Mouse (Mus musculus) embryonic facial prominence, embryonic 14.5 days (tissue): ENCODE results near the gene Gm20388. TPM values are rescaled to one million over a fixed set of nuclear protein-coding genes. Genes with fewer than 3 reads are reported as not detected.

Source experiments
- ATAC-seq: fragments of 200-750 bp; cut with Nextera tagmentation; 2 replicates; pipeline ENCODE4 v1.8.0; 2017; ENCODE audit warnings: low read depth, moderate number of reproducible peaks, moderate TSS enrichment
- DNase-seq: peaks from one replicate; pipeline ENCODE4 v3.0.0-alpha.2; 2015; ENCODE audit warnings: low spot score
- H3K27ac ChIP-seq: fragments of 300-500 bp; sonication (generic); replicated peaks from 2 replicates; pipeline ENCODE4 v1.5.1; 2014; ENCODE audit warnings: low read depth, mild to moderate bottlenecking, low read length, moderate library complexity
- H3K27me3 ChIP-seq: fragments of 300-500 bp; sonication (generic); replicated peaks from 2 replicates; pipeline ENCODE4 v1.6.1; 2014; ENCODE audit warnings: low read length; ENCODE audit not compliant: control insufficient read depth, insufficient read depth
- H3K36me3 ChIP-seq: fragments of 300-500 bp; sonication (generic); 2 replicates; pipeline ENCODE4 v1.6.1; 2014; ENCODE audit warnings: low read length, mixed read lengths; ENCODE audit not compliant: control insufficient read depth, insufficient read depth
- H3K4me1 ChIP-seq: fragments of 300-500 bp; sonication (generic); 2 replicates; pipeline ENCODE4 v1.6.1; 2014; ENCODE audit warnings: antibody characterized with exemption, low read length; ENCODE audit not compliant: control insufficient read depth, insufficient read depth
- H3K4me2 ChIP-seq: fragments of 300-500 bp; sonication (generic); 2 replicates; pipeline ENCODE4 v1.6.1; 2014; ENCODE audit warnings: low read depth, mild to moderate bottlenecking, low read length, moderate library complexity, mixed read lengths
- H3K4me3 ChIP-seq: fragments of 300-500 bp; sonication (generic); 2 replicates; pipeline ENCODE4 v1.5.1; 2014; ENCODE audit warnings: low read depth, mild to moderate bottlenecking, low read length
- H3K9ac ChIP-seq: fragments of 300-500 bp; sonication (generic); 2 replicates; pipeline ENCODE4 v1.6.1; 2014; ENCODE audit warnings: low read depth, mild to moderate bottlenecking, low read length, moderate library complexity, mixed read lengths
- H3K9me3 ChIP-seq: fragments of 300-500 bp; sonication (generic); 2 replicates; pipeline ENCODE4 v1.6.1; 2016; ENCODE audit warnings: low read length; ENCODE audit not compliant: control insufficient read depth
- WGBS: fragments of 180-500 bp; shearing (Covaris S2); extraction: QIAGEN DNeasy Blood & Tissue Kit; methylation state at CpG from one replicate; pipeline ENCODE4 v1.1.7; 2014; 5-methylcytosine and 5-hydroxymethylcytosine counted together
- polyA plus RNA-seq: library from polyadenylated mRNA; unstranded; fragments of >200 nt; fragmentation: Nextera tagmentation; extraction: Ambion mirVana; gene quantifications from 2 replicates; pipeline ENCODE4 v1.2.1, GENCODE M21; 2014

Gene Gm20388
- polyA plus RNA-seq, 1 experiment from 2014 or later, result not detected

DNA sequence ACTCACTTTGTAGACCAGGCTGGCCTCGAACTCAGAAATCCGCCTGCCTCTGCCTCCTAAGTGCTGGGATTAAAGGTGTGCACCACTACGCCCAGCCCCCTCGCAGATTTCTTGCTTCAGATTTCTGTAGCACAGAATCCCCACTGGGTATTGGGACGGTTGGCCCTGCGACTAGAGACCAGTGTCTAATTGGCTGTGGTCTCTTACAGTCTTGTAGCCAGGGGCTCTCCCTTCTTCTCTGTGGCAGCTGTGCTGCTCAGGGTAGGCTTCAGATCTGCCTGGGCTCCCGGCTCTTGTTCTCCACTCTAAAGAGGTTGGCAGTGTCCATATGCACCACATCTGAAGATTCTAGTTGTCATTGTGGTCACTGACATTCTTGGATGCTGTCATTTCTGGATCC is 4349.3 kb downstream of the Gm20388 start:
- Histone ChIP-seq H3K9me3 (no peaks in the 10 kb centered on the region), H3K9ac (no peak overlapping the region), H3K36me3 (no peaks in the 10 kb centered on the region), H3K27ac (no peak overlapping the region), H3K27me3 (no peaks in the 10 kb centered on the region), H3K4me2 (no peak overlapping the region), H3K4me3 (no peak overlapping the region), H3K4me1 (peaks cover 24% of the 10 kb centered on the region)
- ATAC-seq (no peak), DNase-seq (no peak)
- 67% methylated on average over 7 of the region's 7 CpGs for WGBS

DNA sequence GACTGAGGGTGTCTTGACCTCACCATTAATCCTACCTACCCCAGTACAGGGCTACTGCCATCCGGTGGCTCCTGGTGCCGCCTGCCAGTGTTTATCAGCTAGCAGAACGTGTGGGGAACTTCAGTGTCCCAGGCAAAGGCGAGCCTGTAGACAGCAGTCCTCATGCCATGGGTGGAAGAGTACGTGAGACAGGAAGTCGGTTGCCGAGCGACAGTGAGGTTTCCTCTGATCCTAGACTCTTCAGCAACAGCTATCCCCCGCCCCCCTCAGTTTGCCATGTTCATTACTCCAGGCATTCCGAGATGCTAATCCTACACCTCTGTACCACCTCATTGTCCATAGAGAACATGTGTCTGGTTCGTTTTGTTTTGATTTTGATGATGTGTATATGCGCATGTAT is 4349.7 kb downstream of the Gm20388 start:
- Histone ChIP-seq H3K27ac (no peak overlapping the region), H3K9ac (no peak overlapping the region), H3K4me3 (no peak overlapping the region), H3K36me3 (no peaks in the 10 kb centered on the region), H3K4me1 (peaks cover 24% of the 10 kb centered on the region), H3K9me3 (no peaks in the 10 kb centered on the region), H3K4me2 (no peak overlapping the region), H3K27me3 (no peaks in the 10 kb centered on the region)
- 62% methylated on average over 12 of the region's 12 CpGs for WGBS
- DNase-seq (no peak), ATAC-seq (no peak; the same call in 1 of the 2 replicates)

DNA sequence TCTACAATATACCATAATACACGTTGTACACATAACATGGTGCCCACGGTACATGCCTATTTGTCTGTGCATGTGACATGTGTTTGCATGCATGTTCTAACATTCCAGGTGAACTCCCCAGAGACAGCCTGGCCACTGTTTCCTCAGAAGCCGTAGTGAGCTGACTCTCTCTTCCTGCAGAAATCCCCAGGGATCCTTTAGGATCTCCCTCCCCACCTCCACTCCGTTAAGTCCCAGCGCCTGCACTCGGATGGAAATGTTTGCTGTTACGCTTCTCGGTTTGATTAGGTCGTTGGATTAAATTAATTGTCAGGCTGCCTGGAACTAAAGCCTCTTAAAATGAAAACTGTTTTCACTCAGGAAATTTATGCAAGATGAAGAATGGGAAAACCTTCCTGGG is 4352.4 kb downstream of the Gm20388 start:
- Histone ChIP-seq H3K36me3 (no peaks in the 10 kb centered on the region), H3K9me3 (no peaks in the 10 kb centered on the region), H3K4me3 (no peak overlapping the region), H3K27ac (no peak overlapping the region), H3K27me3 (no peaks in the 10 kb centered on the region), H3K4me2 (no peak overlapping the region), H3K9ac (no peak overlapping the region), H3K4me1 (peaks cover 5% of the 10 kb centered on the region; the same call in 1 of the 2 replicates)
- ATAC-seq (no peak; the same call in 1 of the 2 replicates), DNase-seq (no peak)
- WGBS, result 50% methylated on average over 9 of the region's 9 CpGs

DNA sequence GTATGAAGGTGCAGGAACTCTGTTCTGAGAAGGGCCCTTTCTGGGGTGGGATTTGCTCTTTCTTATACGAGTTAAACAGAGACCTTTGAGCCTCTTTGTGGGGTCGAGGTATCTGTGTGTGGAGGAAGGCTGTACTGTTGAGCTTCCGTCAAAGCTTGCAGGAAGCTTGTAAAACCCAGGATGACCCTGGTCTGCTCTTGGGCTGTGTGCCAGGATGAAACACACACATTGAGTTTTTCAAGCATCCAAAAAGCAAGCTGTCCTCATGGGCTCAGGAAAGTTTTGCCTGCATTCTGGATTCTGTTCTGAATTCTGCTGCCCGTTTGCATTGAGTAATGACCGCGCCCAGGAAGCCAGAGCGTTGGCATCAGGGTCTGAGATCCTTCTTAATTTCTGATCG is 4353.4 kb downstream of the Gm20388 start:
- Histone ChIP-seq H3K27me3 (no peaks in the 10 kb centered on the region), H3K36me3 (no peaks in the 10 kb centered on the region), H3K9ac (no peak overlapping the region), H3K27ac (no peak overlapping the region), H3K4me2 (no peak overlapping the region), H3K4me3 (no peak overlapping the region), H3K4me1 (peaks cover 5% of the 10 kb centered on the region; the same call in 1 of the 2 replicates), H3K9me3 (no peaks in the 10 kb centered on the region)
- WGBS, result 76% methylated on average over 8 of the region's 8 CpGs
- DNase-seq (no peak), ATAC-seq (no peak)

DNA sequence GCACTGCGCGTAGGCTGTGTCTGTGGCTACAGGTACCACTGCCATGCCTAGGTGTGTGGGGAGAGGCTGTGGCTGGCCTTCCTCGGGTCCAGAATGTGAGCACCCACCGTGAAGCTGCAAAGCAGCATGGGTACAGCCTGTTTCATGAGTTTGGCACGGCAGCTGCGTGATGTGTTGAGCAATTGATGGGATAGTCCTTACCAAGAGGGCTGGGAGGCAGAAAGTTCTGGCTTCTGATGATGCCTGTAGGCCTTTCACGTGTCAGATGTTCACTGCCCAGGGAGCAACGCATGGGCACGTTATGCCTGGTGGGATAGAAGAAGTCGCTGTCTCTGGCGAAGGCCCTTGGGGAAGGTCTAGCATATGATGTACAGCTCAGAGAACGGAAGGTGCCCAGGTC is 4354.0 kb downstream of the Gm20388 start:
- no peak overlapping the region for H3K27ac ChIP-seq
- DNase-seq (no peak), ATAC-seq (no peak)
- peaks cover 5% of the 10 kb centered on the region; the same call in 1 of the 2 replicates for H3K4me1 ChIP-seq
- 85% methylated on average over 12 of the region's 12 CpGs for WGBS
- H3K4me3 ChIP-seq, result no peak overlapping the region
- H3K9me3 ChIP-seq, result no peaks in the 10 kb centered on the region
- no peaks in the 10 kb centered on the region for H3K36me3 ChIP-seq
- H3K27me3 ChIP-seq, result no peaks in the 10 kb centered on the region
- H3K9ac ChIP-seq, result no peak overlapping the region
- H3K4me2 ChIP-seq, result no peak overlapping the region

DNA sequence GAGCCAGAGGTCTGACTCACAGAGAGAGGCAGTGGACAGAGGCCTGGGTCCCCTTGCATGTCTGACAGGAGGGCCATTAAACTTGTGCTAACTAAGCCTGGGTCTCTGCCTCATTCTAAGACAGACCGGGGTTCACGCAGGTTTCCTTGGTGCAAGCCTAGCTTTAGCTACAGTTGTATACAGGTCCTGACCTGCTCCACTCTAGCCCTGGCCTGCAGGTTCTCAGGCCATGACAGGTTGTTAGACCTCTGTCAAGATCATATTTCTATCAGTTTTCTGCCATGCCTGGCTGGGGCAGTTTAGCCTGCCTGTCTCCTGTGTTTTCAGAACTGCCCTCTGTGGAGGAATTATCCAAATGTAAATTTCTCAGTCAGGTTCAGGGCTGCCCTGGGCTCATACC is 4354.5 kb downstream of the Gm20388 start:
- Histone ChIP-seq H3K9me3 (no peaks in the 10 kb centered on the region), H3K4me1 (peaks cover 3% of the 10 kb centered on the region; the same call in 1 of the 2 replicates), H3K9ac (no peak overlapping the region), H3K36me3 (no peaks in the 10 kb centered on the region), H3K4me2 (no peak overlapping the region), H3K27me3 (no peaks in the 10 kb centered on the region), H3K27ac (no peak overlapping the region), H3K4me3 (no peak overlapping the region)
- 57% methylated on average over 2 of the region's 2 CpGs for WGBS
- ATAC-seq (no peak), DNase-seq (no peak)

DNA sequence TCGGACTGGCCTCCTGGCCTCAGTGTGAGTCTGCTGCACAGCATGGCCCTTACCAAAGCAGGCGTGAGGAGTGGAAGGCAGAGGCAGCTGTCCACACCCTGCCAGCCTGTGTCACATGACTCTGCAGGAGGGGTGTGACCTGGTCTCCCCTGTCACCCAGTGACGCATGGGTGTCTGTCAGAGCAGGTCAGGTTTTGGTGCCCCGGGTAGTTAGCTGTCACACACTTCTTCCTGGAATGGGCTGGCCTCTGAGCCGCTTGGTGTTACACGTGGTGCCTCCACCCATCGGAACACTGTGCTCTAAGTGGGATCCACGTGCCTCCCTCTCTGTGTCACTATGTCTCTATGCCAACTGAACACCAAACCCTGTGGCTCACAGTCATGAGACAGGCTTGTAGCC is 4355.2 kb downstream of the Gm20388 start:
- ATAC-seq (no peak), DNase-seq (no peak)
- H3K36me3 ChIP-seq, result no peaks in the 10 kb centered on the region
- no peak overlapping the region for H3K9ac ChIP-seq
- no peak overlapping the region for H3K27ac ChIP-seq
- no peaks in the 10 kb centered on the region; the same call in 1 of the 2 replicates for H3K4me1 ChIP-seq
- H3K9me3 ChIP-seq, result no peaks in the 10 kb centered on the region
- H3K4me3 ChIP-seq, result no peak overlapping the region
- 65% methylated on average over 6 of the region's 8 CpGs for WGBS
- no peak overlapping the region for H3K4me2 ChIP-seq
- no peaks in the 10 kb centered on the region for H3K27me3 ChIP-seq

DNA sequence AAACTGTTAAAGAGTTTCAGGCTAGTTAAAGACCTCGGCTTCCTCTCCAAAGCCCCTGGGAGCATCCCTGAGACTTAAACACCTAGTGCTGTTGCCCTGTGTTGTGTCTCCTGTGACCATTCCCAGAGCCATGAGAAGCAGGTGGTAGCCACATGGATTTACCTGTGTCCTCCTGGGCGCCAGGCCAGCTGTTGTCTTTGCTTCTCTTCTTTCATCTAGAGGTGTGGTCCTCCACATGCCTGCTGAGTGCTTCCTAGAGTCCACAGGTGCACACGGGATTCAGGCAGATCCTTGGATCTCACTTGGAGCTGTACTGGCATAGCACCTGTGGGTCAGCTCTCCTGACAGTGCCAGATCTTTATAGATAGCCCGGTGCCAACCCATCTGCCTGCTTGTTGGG is 4356.6 kb downstream of the Gm20388 start:
- H3K27me3 ChIP-seq, result no peaks in the 10 kb centered on the region
- 73% methylated on average over 4 of the region's 4 CpGs for WGBS
- H3K9me3 ChIP-seq, result no peaks in the 10 kb centered on the region
- no peaks in the 10 kb centered on the region; the same call in 1 of the 2 replicates for H3K4me1 ChIP-seq
- ATAC-seq (no peak), DNase-seq (peak; percentile 37)
- H3K4me2 ChIP-seq, result no peak overlapping the region
- H3K27ac ChIP-seq, result no peak overlapping the region
- no peak overlapping the region for H3K9ac ChIP-seq
- no peaks in the 10 kb centered on the region for H3K36me3 ChIP-seq
- H3K4me3 ChIP-seq, result no peak overlapping the region

DNA sequence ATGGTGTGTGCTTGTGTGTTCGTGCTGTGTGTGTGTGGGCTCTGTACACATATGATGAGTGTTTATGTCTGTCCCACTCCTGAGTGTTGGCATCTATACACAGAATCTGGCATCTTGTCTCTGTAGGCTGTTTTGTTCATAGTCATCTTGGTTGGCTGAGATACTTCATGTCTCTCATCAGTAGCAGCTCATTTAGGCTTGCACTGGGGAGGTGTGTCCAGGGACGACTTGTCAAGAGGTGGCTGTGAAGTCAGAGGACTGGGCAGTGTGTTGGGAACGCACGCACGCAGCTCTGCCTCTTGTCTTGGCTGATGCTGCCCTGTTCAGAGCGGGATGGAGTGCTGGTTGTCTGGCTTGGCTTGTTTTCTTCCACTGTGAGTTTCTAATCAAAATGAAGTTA is 4359.9 kb downstream of the Gm20388 start:
- no peak for ATAC-seq
- peaks cover 12% of the 10 kb centered on the region for H3K4me1 ChIP-seq
- DNase-seq, result no peak
- no peak overlapping the region for H3K4me3 ChIP-seq
- H3K4me2 ChIP-seq, result no peak overlapping the region
- H3K27ac ChIP-seq, result no peak overlapping the region
- no peaks in the 10 kb centered on the region for H3K36me3 ChIP-seq
- H3K9me3 ChIP-seq, result no peaks in the 10 kb centered on the region
- WGBS, result 89% methylated on average over 6 of the region's 6 CpGs
- no peaks in the 10 kb centered on the region for H3K27me3 ChIP-seq
- no peak overlapping the region for H3K9ac ChIP-seq
